Comparison of ENCODE assay signal across 8 mouse cellular contexts in genomic region chr4:152178916-152179705, GRCm38 (mm10). TPM values are rescaled to one million over a fixed set of nuclear protein-coding genes. Genes with fewer than 3 reads are reported as not detected.
A peak's percentile ranks its signal among the peaks of the same experiment; 100 is the strongest.
DNase-seq lines count a peak whose midpoint lies in the region; ATAC-seq lines count a peak whose summit lies in the region.

No protein-coding gene starts in this region.

- no peak overlapping the region for H3K27ac ChIP-seq in lung, embryonic 16.5 days (ENCODE audit: low read length)
- H3K27ac ChIP-seq in brown adipose tissue, adult 24 weeks (replicated peaks; ENCODE audit: low read depth, low read length) = no peak overlapping the region
- H3K27ac ChIP-seq in hindbrain, embryonic 16.5 days (ENCODE audit: low read depth, low read length) = peak overlapping the region; percentile 78
- no peak overlapping the region for H3K27ac ChIP-seq in midbrain, embryonic 14.5 days (replicated peaks; ENCODE audit: low read depth, low read length)

- whole genome bisulfite sequencing in lung, embryonic 16.5 days = 22% methylated on average over 16 of the region's 16 CpGs
- WGBS in hindbrain, embryonic 16.5 days = 21% methylated on average over 16 of the region's 16 CpGs
- 26% methylated on average over 16 of the region's 16 CpGs for WGBS in midbrain, embryonic 14.5 days

- H3K27me3 ChIP-seq in lung, embryonic 16.5 days (ENCODE audit: control insufficient read depth, insufficient read depth, low read depth, low read length) = 0 out of 2 replicates have a peak, but pooled peaks cover 2% of the 10 kb centered on the region
- 0 out of 2 replicates have a peak, but pooled peaks cover 3% of the 10 kb centered on the region for H3K27me3 ChIP-seq in hindbrain, embryonic 16.5 days (replicated peaks; ENCODE audit: control insufficient read depth, insufficient read depth, low read length)
- H3K27me3 ChIP-seq in midbrain, embryonic 14.5 days (ENCODE audit: control insufficient read depth, insufficient read depth, low read length) = peaks cover 14% of the 10 kb centered on the region

- no peak for ATAC-seq in lung, embryonic 16.5 days (ENCODE audit: low read depth)
- no peak for ATAC-seq in hindbrain, embryonic 16.5 days
- ATAC-seq in midbrain, embryonic 14.5 days (ENCODE audit: low FRiP score, low TSS enrichment) = no peak

- no peaks in the 10 kb centered on the region for H3K9me3 ChIP-seq in lung, embryonic 16.5 days (ENCODE audit: control insufficient read depth, low read length)
- H3K9me3 ChIP-seq in hindbrain, embryonic 16.5 days (ENCODE audit: control insufficient read depth, low read length) = no peaks in the 10 kb centered on the region
- no peaks in the 10 kb centered on the region for H3K9me3 ChIP-seq in midbrain, embryonic 14.5 days (ENCODE audit: control insufficient read depth, low read length)

- H3K36me3 ChIP-seq in lung, embryonic 16.5 days (ENCODE audit: control insufficient read depth, insufficient read depth, low read length) = no peaks in the 10 kb centered on the region
- no peaks in the 10 kb centered on the region for H3K36me3 ChIP-seq in hindbrain, embryonic 16.5 days (ENCODE audit: control insufficient read depth, insufficient read depth, low read length)
- H3K36me3 ChIP-seq in midbrain, embryonic 14.5 days (ENCODE audit: control insufficient read depth, insufficient read depth, low read length) = peaks cover 5% of the 10 kb centered on the region; the same call in 1 of the 2 replicates

- DNase-seq in lung, postnatal 14 days = no peak
- peak; percentile 47 for DNase-seq in midbrain, embryonic 14.5 days
- DNase-seq in adipocyte (ENCODE audit: low spot score) = no peak
- no peak for DNase-seq in layer of hippocampus, adult 9-11 months
- DNase-seq in layer of hippocampus, postnatal 25 days (ENCODE audit: extremely low spot score in 1 of 2, low spot score in 1 of 2) = no peak

- H3K4me3 ChIP-seq in lung, embryonic 16.5 days (ENCODE audit: low read length) = peak overlapping the region; percentile 69
- peak overlapping the region; percentile 75 for H3K4me3 ChIP-seq in brown adipose tissue, adult 24 weeks (ENCODE audit: insufficient read depth, low read depth, low read length)
- peak overlapping the region; percentile 77 for H3K4me3 ChIP-seq in hindbrain, embryonic 16.5 days (ENCODE audit: low read length)
- peak overlapping the region; percentile 71 for H3K4me3 ChIP-seq in midbrain, embryonic 14.5 days (replicated peaks; ENCODE audit: low read depth, low read length)

- peak overlapping the region; percentile 94 for H3K4me2 ChIP-seq in lung, embryonic 16.5 days (ENCODE audit: low read depth, low read length)
- peak overlapping the region; percentile 91 for H3K4me2 ChIP-seq in hindbrain, embryonic 16.5 days (ENCODE audit: low read length)
- peak overlapping the region; percentile 94 for H3K4me2 ChIP-seq in midbrain, embryonic 14.5 days (ENCODE audit: low read length)

- H3K4me1 ChIP-seq in lung, embryonic 16.5 days (replicated peaks; ENCODE audit: control insufficient read depth, insufficient read depth, low read length) = peaks cover 7% of the 10 kb centered on the region
- H3K4me1 ChIP-seq in brown adipose tissue, adult 24 weeks (ENCODE audit: control insufficient read depth, insufficient read depth, insufficient read length, low read length) = peaks cover 4% of the 10 kb centered on the region; the same call in 1 of the 2 replicates
- peaks cover 17% of the 10 kb centered on the region for H3K4me1 ChIP-seq in hindbrain, embryonic 16.5 days (ENCODE audit: control insufficient read depth, insufficient read depth, low read depth, low read length)
- H3K4me1 ChIP-seq in midbrain, embryonic 14.5 days (ENCODE audit: control insufficient read depth, insufficient read depth, low read length) = peaks cover 13% of the 10 kb centered on the region

- H3K9ac ChIP-seq in lung, embryonic 16.5 days (ENCODE audit: low read length) = peak overlapping the region; percentile 65
- peak overlapping the region; percentile 84 for H3K9ac ChIP-seq in hindbrain, embryonic 16.5 days (ENCODE audit: low read depth, low read length)
- peak overlapping the region; percentile 81 for H3K9ac ChIP-seq in midbrain, embryonic 14.5 days (replicated peaks; ENCODE audit: low read length)

RNA-seq across cellular contexts. Expression of gene Acot7, which starts 1.2 kb away (rescaled TPM):
- 66.5 and 69.0 TPM in 2 replicates for polyA plus RNA-seq in lung, embryonic 16.5 days (2015; fragmentation: Nextera tagmentation; extraction: Ambion mirVana)
- 15.6 and 19.4 TPM in 2 replicates for polyA plus RNA-seq in brown adipose tissue, adult 24 weeks (2012; ENCODE audit: insufficient read depth, insufficient read length, missing spikeins)
- 478 and 542 TPM in 2 replicates for polyA plus RNA-seq in hindbrain, embryonic 16.5 days (2015; fragmentation: Nextera tagmentation; extraction: Ambion mirVana)
- polyA plus RNA-seq in midbrain, embryonic 14.5 days (2014; fragmentation: Nextera tagmentation; extraction: Ambion mirVana) = 276 and 368 TPM in 2 replicates
- 100 to 1,000 TPM; 318 to 353 TPM for total RNA-seq in layer of hippocampus, postnatal 25 days (2021)

RNA-seq across cellular contexts. Expression of gene Hes2, which starts 20.4 kb away (rescaled TPM):
- polyA plus RNA-seq in lung, embryonic 16.5 days (2015; fragmentation: Nextera tagmentation; extraction: Ambion mirVana) = 0.54 and 0.87 TPM in 2 replicates
- not detected in 2 replicates for polyA plus RNA-seq in brown adipose tissue, adult 24 weeks (2012; ENCODE audit: insufficient read depth, insufficient read length, missing spikeins)
- not detected in 2 replicates for polyA plus RNA-seq in hindbrain, embryonic 16.5 days (2015; fragmentation: Nextera tagmentation; extraction: Ambion mirVana)
- not detected in 2 replicates for polyA plus RNA-seq in midbrain, embryonic 14.5 days (2014; fragmentation: Nextera tagmentation; extraction: Ambion mirVana)
- total RNA-seq in layer of hippocampus, postnatal 25 days (2021) = not detected

RNA-seq across cellular contexts. Expression of gene Espn, which starts 26.9 kb away (rescaled TPM):
- polyA plus RNA-seq in lung, embryonic 16.5 days (2015; fragmentation: Nextera tagmentation; extraction: Ambion mirVana) = 6.6 and 10.1 TPM in 2 replicates
- polyA plus RNA-seq in brown adipose tissue, adult 24 weeks (2012; ENCODE audit: insufficient read depth, insufficient read length, missing spikeins) = 1.0 TPM in 1 of 2 replicates, not detected in the other
- 0.34 and 0.46 TPM in 2 replicates for polyA plus RNA-seq in hindbrain, embryonic 16.5 days (2015; fragmentation: Nextera tagmentation; extraction: Ambion mirVana)
- not detected in 2 replicates for polyA plus RNA-seq in midbrain, embryonic 14.5 days (2014; fragmentation: Nextera tagmentation; extraction: Ambion mirVana)
- total RNA-seq in layer of hippocampus, postnatal 25 days (2021) = 1 to 10 TPM; 1.3 to 1.4 TPM
